Mouse (Mus musculus) heart, embryonic 13.5 days (tissue): ENCODE results near the gene Adam8. TPM values are rescaled to one million over a fixed set of nuclear protein-coding genes. Genes with fewer than 3 reads are reported as not detected.

Experiments used
- ATAC-seq: fragments of 200-750 bp; cut with Nextera tagmentation; 2 replicates; pipeline ENCODE4 v1.8.0; 2017; ENCODE audit warnings: moderate TSS enrichment; ENCODE audit not compliant: insufficient number of reproducible peaks, low FRiP score, low TSS enrichment; ENCODE audit errors: extremely low read depth
- H3K27ac ChIP-seq: fragments of 300-500 bp; sonication (generic); replicated peaks from 2 replicates; pipeline ENCODE4 v1.5.1; 2015; ENCODE audit warnings: moderate library complexity, mild to moderate bottlenecking, inconsistent platforms
- H3K27me3 ChIP-seq: fragments of 300-500 bp; sonication (generic); replicated peaks from 2 replicates; pipeline ENCODE4 v1.6.1; 2015; ENCODE audit warnings: mild to moderate bottlenecking, inconsistent platforms
- H3K36me3 ChIP-seq: fragments of 300-500 bp; sonication (generic); 2 replicates; pipeline ENCODE4 v1.6.1; 2015; ENCODE audit warnings: mild to moderate bottlenecking, inconsistent platforms
- H3K4me1 ChIP-seq: fragments of 300-500 bp; sonication (generic); 2 replicates; pipeline ENCODE4 v1.6.1; 2015; ENCODE audit warnings: inconsistent platforms
- H3K4me2 ChIP-seq: fragments of 300-500 bp; sonication (generic); 2 replicates; pipeline ENCODE4 v1.6.1; 2015; ENCODE audit warnings: inconsistent platforms, mild to moderate bottlenecking, moderate library complexity
- H3K4me3 ChIP-seq: fragments of 300-500 bp; sonication (generic); 2 replicates; pipeline ENCODE4 v1.5.1; 2015; ENCODE audit warnings: moderate library complexity, mild to moderate bottlenecking, inconsistent platforms
- H3K9ac ChIP-seq: fragments of 300-500 bp; sonication (generic); 2 replicates; pipeline ENCODE4 v1.6.1; 2015; ENCODE audit warnings: inconsistent platforms, mild to moderate bottlenecking, moderate library complexity
- H3K9me3 ChIP-seq: fragments of 300-500 bp; sonication (generic); 2 replicates; pipeline ENCODE4 v1.6.1; 2016; ENCODE audit warnings: inconsistent platforms
- WGBS: fragments of 180-500 bp; shearing (Covaris S2); methylation state at CpG from one replicate; pipeline ENCODE4 v1.1.7; 2015; ENCODE audit warnings: mixed read lengths; 5-methylcytosine and 5-hydroxymethylcytosine counted together
- microRNA counts: library from miRNA; unstranded; fragments of <30 nt; microRNA quantifications from one replicate; lab custom pipeline; 2016
- microRNA-seq: library from miRNA; unstranded; fragments of <30 nt; microRNA quantifications from one replicate; pipeline ENCODE4, GENCODE M21; 2016
- polyA plus RNA-seq: library from polyadenylated mRNA; unstranded; fragments of >200 nt; fragmentation: Nextera tagmentation; extraction: Ambion mirVana; gene quantifications from 2 replicates; pipeline ENCODE4 v1.2.1, GENCODE M21; 2015

Adam8 gene
- polyA plus RNA-seq, 1 experiment from 2014 or later, result 0.83 TPM

DNA sequence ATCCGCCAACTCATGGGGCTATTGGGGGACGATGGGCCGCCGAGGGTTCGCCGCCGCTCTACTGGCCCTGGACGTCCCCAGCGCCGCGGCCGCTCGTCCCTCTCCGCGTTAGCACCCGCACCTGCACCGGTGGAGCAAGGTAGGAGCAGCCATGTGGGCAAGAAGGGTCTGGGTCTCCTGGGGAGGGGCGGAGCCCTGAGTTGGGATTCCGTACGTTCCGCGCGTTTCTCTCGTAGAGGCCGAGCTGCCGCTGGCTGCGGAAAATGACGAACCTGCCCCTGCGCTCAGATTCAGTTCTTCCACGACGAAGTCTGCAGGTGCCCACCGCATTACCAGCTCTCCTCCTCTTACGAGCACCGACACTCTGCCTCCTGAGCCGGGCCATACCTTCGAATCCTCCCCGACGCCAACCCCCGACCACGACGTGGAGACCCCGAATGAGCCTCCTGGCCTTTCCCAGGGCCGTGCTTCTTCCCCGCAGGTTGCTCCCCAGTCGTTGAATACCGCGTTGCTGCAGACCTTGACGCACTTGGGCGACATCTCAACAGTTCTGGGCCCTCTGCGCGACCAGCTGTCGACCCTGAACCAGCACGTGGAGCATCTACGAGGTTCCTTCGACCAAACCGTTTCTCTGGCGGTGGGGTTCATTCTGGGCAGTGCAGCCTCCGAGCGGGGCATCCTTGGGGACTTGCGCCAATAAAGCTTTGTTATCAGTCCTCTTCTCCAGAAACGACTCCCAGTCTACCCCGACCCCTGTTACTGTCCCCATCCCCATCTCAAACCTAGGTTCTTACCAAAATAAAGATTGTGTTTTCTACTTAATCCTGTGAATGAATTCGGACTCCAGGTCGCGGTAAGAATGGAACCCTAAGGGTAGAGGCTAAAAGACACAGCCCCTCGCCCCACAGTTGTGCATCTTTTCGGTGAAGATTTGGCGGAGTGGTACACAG is 47.8 kb downstream of the Adam8 start:
- Histone ChIP-seq H3K4me1 (peaks cover 14% of the 10 kb centered on the region), H3K36me3 (no peaks in the 10 kb centered on the region), H3K9ac (peak overlapping the region; percentile 67), H3K9me3 (no peaks in the 10 kb centered on the region), H3K27ac (no peak overlapping the region), H3K4me2 (peak overlapping the region; percentile 71), H3K4me3 (peak overlapping the region; percentile 48), H3K27me3 (peaks cover 97% of the 10 kb centered on the region)
- no peak for ATAC-seq
- WGBS, result 4% methylated on average over 68 of the region's 68 CpGs

DNA sequence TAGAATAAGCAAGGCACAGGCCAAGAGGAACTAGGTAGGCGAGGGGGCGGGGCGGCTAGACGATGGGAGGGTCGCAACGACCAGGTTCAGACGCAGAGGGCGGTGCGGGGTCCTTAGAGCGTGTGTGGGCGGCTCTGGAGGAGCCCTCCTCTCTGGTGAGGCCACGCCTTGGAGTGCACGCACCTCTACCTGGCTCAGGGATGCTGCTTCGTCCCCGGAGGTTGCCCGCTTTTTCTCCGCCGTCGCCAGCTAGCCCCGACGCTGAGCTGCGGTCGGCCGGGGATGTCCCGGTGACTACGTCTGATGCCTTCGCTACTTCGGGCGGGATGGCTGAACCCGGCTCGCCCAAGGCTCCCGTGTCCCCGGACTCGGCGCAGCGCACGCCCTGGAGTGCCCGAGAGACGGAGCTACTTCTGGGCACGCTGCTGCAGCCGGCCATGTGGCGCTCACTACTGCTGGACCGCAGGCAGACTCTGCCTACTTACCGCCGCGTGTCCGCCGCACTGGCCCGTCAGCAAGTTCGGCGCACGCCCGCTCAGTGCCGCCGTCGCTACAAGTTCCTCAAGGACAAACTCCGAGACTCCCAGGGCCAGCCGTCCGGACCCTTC is 48.6 kb downstream of the Adam8 start, which contains the start of gene Utf1:
TSS of gene Utf1 (plus strand) at position 116 of the 608 bp plus-strand sequence.
- no peaks in the 10 kb centered on the region for H3K36me3 ChIP-seq
- no peak for ATAC-seq
- no peaks in the 10 kb centered on the region for H3K9me3 ChIP-seq
- H3K4me2 ChIP-seq, result peak within 1 kb of the TSS; percentile 71
- under 1% methylated on average over 59 of the region's 59 CpGs for whole genome bisulfite sequencing
- H3K27ac ChIP-seq, result no peak within 1 kb of the TSS
- H3K27me3 ChIP-seq, result peaks cover 98% of the 10 kb centered on the region
- peaks cover 13% of the 10 kb centered on the region for H3K4me1 ChIP-seq
- H3K4me3 ChIP-seq, result peak within 1 kb of the TSS; percentile 48
- H3K9ac ChIP-seq, result peak within 1 kb of the TSS; percentile 67

DNA sequence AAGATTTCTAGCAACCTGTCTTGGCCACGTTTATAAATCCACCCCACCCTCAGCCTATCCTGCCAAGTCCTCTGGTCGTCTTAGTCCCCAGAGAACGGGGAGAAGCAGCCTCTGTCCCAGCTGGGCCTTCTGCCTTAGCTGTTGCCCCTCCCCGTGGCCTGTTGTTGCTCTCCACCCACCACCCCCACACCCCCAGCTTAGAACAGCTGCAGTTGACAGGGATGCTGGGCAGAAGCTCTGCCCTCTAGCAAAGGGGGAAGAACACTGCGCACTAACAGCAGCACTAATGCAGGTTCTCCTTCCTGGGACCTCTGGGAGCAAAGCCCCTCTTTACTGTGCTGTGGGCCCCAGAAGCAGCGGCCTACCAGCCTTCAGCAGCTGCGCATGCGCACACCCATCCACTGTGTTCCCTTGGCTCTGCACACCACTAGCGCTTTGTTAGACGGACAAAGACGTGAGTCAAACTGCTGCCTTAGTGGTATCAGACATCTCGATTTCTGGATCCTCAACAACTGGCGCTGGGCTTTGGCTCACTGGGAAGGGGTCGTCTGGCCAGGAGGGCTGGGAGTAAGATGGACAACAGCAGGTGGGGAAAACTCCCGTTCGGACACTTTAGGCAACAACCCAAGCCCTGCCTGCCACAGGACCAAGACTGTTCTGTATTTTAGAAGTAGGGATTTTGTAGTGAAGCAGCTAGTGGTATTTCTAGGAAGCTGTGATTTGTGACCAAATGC is 51.7 kb downstream of the Adam8 start:
- Histone ChIP-seq H3K27me3 (peaks cover 93% of the 10 kb centered on the region), H3K36me3 (no peaks in the 10 kb centered on the region), H3K27ac (no peak overlapping the region), H3K9ac (no peak overlapping the region), H3K4me2 (no peak overlapping the region), H3K4me3 (no peak overlapping the region), H3K9me3 (no peaks in the 10 kb centered on the region), H3K4me1 (peaks cover 13% of the 10 kb centered on the region)
- 57% methylated on average over 16 of the region's 16 CpGs for WGBS
- no peak for ATAC-seq

DNA sequence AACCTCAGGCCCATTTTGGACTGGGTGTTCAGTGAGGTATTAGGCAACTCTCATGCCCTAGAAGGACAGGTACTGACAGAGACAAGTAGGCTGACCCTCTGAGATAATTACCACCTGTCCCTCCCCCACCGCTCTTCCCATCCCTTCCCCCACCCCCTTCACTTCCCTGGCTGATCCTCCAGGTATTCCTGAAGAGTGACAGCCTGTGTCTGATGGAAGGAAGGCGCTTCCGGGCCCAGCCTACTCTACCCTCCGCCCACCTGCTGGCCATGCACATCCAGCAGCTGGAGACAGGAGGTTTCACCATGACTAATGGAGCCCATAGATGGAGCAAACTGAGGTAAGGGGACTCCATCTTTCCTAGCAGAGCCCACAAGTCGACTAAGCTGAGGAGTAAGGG is 54.6 kb downstream of the Adam8 start:
- no peak overlapping the region for H3K4me3 ChIP-seq
- no peaks in the 10 kb centered on the region for H3K36me3 ChIP-seq
- no peaks in the 10 kb centered on the region for H3K9me3 ChIP-seq
- no peak overlapping the region for H3K27ac ChIP-seq
- no peaks in the 10 kb centered on the region for H3K4me1 ChIP-seq
- H3K9ac ChIP-seq, result no peak overlapping the region
- WGBS, result 67% methylated on average over 5 of the region's 5 CpGs
- ATAC-seq, result no peak
- no peak overlapping the region for H3K4me2 ChIP-seq
- peaks cover 65% of the 10 kb centered on the region for H3K27me3 ChIP-seq

DNA sequence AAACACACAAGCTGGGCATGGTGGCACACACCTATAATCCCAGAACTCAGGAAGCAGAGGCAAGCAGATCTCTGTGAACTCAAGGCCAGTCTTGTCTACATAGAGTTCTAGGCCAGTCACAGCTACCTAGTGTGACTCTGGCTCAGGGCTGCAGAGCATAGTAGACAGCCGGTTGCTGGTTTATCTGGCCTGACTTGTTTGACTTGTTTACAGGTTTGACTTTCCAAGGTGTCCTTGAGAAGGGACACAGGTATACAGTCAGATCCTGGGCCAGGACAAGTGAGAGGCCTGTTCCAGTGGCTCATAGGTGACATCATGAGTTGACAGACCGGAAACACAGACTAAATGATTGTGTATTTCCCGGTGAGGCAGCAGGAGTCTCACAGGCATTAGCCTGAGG is 55.2 kb downstream of the Adam8 start:
- no peak overlapping the region for H3K4me3 ChIP-seq
- no peak overlapping the region for H3K9ac ChIP-seq
- no peaks in the 10 kb centered on the region for H3K4me1 ChIP-seq
- H3K27ac ChIP-seq, result no peak overlapping the region
- no peaks in the 10 kb centered on the region for H3K36me3 ChIP-seq
- ATAC-seq, result no peak
- no peak overlapping the region for H3K4me2 ChIP-seq
- peaks cover 60% of the 10 kb centered on the region for H3K27me3 ChIP-seq
- H3K9me3 ChIP-seq, result no peaks in the 10 kb centered on the region
- 59% methylated on average over 3 of the region's 3 CpGs for WGBS

DNA sequence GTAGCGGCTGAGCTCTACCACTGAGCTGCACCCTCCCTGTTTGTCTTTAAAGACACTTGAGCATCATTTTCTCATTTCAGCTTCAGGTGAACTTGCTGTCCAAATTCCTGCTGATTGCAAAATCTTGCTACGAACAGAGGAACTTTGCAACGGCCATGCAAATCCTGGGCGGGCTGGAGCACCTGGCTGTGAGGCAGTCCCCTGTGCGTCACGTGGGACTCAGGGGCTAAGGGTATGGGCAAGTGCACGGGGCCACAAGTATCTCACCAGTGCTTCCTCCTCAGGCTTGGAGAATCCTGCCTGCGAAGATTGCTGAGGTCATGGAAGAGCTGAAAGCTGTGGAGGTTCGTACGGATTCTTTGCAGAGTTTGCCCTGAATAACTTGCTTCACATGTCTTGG is 55.7 kb downstream of the Adam8 start:
- ATAC-seq, result no peak
- Histone ChIP-seq H3K4me1 (no peaks in the 10 kb centered on the region), H3K4me2 (no peak overlapping the region), H3K4me3 (no peak overlapping the region), H3K9me3 (no peaks in the 10 kb centered on the region), H3K27me3 (peaks cover 60% of the 10 kb centered on the region), H3K9ac (no peak overlapping the region), H3K36me3 (no peaks in the 10 kb centered on the region), H3K27ac (no peak overlapping the region)
- WGBS, result 74% methylated on average over 10 of the region's 10 CpGs

DNA sequence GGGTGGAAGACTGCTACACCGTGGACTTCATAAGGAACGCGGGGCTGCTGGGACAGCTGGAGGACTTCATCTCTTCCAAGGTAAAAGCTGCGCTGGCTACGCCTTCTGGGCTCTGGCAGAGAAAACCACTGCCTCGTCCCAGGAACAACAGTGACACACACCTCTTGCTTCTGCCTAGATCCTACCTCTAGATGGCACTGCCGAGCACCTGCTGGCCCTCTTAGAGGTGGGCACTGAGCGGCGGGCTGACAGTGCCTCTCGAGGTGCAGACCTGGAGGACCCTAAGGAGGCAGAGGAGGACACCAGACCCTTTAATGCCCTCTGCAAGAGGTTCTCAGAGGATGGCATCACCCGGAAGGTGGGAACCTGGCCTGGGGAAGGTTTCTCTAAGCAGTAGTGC is 61.6 kb downstream of the Adam8 start:
- H3K9me3 ChIP-seq, result no peaks in the 10 kb centered on the region
- no peak overlapping the region for H3K27ac ChIP-seq
- H3K27me3 ChIP-seq, result peaks cover 52% of the 10 kb centered on the region
- H3K9ac ChIP-seq, result no peak overlapping the region
- no peak; the same call in 1 of the 2 replicates for ATAC-seq
- H3K4me2 ChIP-seq, result no peak overlapping the region
- WGBS, result 21% methylated on average over 11 of the region's 11 CpGs
- no peaks in the 10 kb centered on the region for H3K4me1 ChIP-seq
- no peak overlapping the region for H3K4me3 ChIP-seq
- H3K36me3 ChIP-seq, result no peaks in the 10 kb centered on the region

MicroRNA genes within 50 kb of the gene (microRNA counts, 519-probe panel; counts per million panel counts)
- 209 counts per million, percentile 61 among the panel's probes with 10 or more counts for microRNA mmu-miR-202-3p (lab: Ali Mortazavi, UCI)
- 1,635 counts per million, percentile 62 among the panel's probes with 10 or more counts for microRNA mmu-miR-202-5p (lab: Ali Mortazavi, UCI)

Small RNAs within 50 kb of the gene (microRNA-seq; reads per million reads assigned to microRNA genes)
- not detected for gene Mir202
- 0.82 reads per million for gene Mir7062
- not detected for gene mmu-mir-7686

Other genes starting within 250 kb of the Adam8 start
- gene Adgra1, start 158.4 kb downstream of the Adam8 start, polyA plus RNA-seq, result 0.13 and 0.14 TPM in 2 replicates
- 0.04 and 0.11 TPM in 2 replicates for gene Kndc1, start 97.9 kb downstream of the Adam8 start, polyA plus RNA-seq
- not detected in 2 replicates for gene Utf1, start 48.8 kb downstream of the Adam8 start, polyA plus RNA-seq
- gene 6430531B16Rik, start 13.8 kb downstream of the Adam8 start, polyA plus RNA-seq, result 0.28 TPM in 1 of 2 replicates, not detected in the other
- gene Zfp511, start 43.8 kb upstream of the Adam8 start, polyA plus RNA-seq, result 27.7 and 33.6 TPM in 2 replicates
- gene Tubgcp2, start 44.1 kb upstream of the Adam8 start, polyA plus RNA-seq, result 36.4 and 37.0 TPM in 2 replicates
- not detected in 2 replicates for gene Msx3, start 56.5 kb upstream of the Adam8 start, polyA plus RNA-seq
- gene Caly, start 90.0 kb upstream of the Adam8 start, polyA plus RNA-seq, result 0.25 and 0.66 TPM in 2 replicates
- gene Prap1, start 100.8 kb upstream of the Adam8 start, polyA plus RNA-seq, result 0.33 TPM in 1 of 2 replicates, not detected in the other
- 74.4 and 80.9 TPM in 2 replicates for gene Fuom, start 109.9 kb upstream of the Adam8 start, polyA plus RNA-seq
- gene Paox, start 123.2 kb upstream of the Adam8 start, polyA plus RNA-seq, result 10.9 and 14.4 TPM in 2 replicates
- gene Echs1, start 123.9 kb upstream of the Adam8 start, polyA plus RNA-seq, result 169 and 182 TPM in 2 replicates
- 27.2 and 30.5 TPM in 2 replicates for gene Mtg1, start 145.0 kb upstream of the Adam8 start, polyA plus RNA-seq
- 0.10 TPM in 1 of 2 replicates, not detected in the other for gene Sprn, start 162.3 kb upstream of the Adam8 start, polyA plus RNA-seq
- gene Olfr522, start 172.2 kb upstream of the Adam8 start, polyA plus RNA-seq, result not detected in 2 replicates
- gene Olfr523, start 180.7 kb upstream of the Adam8 start, polyA plus RNA-seq, result not detected in 2 replicates
- not detected in 2 replicates for gene Olfr524, start 213.4 kb upstream of the Adam8 start, polyA plus RNA-seq
- 0.39 TPM in 1 of 2 replicates, not detected in the other for gene Cd163l1, start 225.7 kb upstream of the Adam8 start, polyA plus RNA-seq